Mouse (Mus musculus): ENCODE measurements at regions not wholly inside any gene's neighbourhood (a gene's known extent, or its start where the extent isn't known, plus 50 kb on each side); places are given as distances from the start of the nearest gene placed in this dataset.

GRCm38 (mm10) chr14:105542090-105542485, 283.7 kb downstream of the Ndfip2 start:
- Histone ChIP-seq H3K9me3 (replicated peaks; ENCODE audit: control insufficient read depth, insufficient read depth, low read length, poor library complexity, severe bottlenecking) (no peaks in the 10 kb centered on the region), H3K4me1 (ENCODE audit: control insufficient read depth, insufficient read depth, low read length) (no peaks in the 10 kb centered on the region), H3K9ac (ENCODE audit: low read depth, poor library complexity, severe bottlenecking) (no peak overlapping the region), H3K27me3 (ENCODE audit: control insufficient read depth, insufficient read depth, low read length, poor library complexity, severe bottlenecking) (no peaks in the 10 kb centered on the region; the same call in 1 of the 2 replicates), H3K4me3 (ENCODE audit: low read depth, low read length) (no peak overlapping the region), H3K36me3 (ENCODE audit: control insufficient read depth, insufficient read depth, low read length, poor library complexity, severe bottlenecking) (no peaks in the 10 kb centered on the region), H3K27ac (ENCODE audit: insufficient read depth, low read length) (no peak overlapping the region)
- TF ChIP-seq EP300 (IDR thresholded peaks at IDR 0.05; ENCODE audit: insufficient read depth, low read depth, low read length) (no peak), POLR2A (IDR thresholded peaks at IDR 0.05; ENCODE audit: insufficient read depth, low read length) (no peak), CTCF (IDR thresholded peaks at IDR 0.05; ENCODE audit: low read depth, low read length) (no peak)

- Histone ChIP-seq H3K4me1 (ENCODE audit: control insufficient read depth, insufficient read depth, low read length) (no peaks in the 10 kb centered on the region), H3K9me3 (replicated peaks; ENCODE audit: control insufficient read depth, insufficient read depth, low read length, poor library complexity, severe bottlenecking) (no peaks in the 10 kb centered on the region; the same call in 1 of the 2 replicates), H3K36me3 (ENCODE audit: control insufficient read depth, insufficient read depth, low read length, poor library complexity, severe bottlenecking) (no peaks in the 10 kb centered on the region), H3K9ac (ENCODE audit: low read depth, poor library complexity, severe bottlenecking) (no peak overlapping the region), H3K27ac (ENCODE audit: insufficient read depth, low read length) (no peak overlapping the region), H3K4me3 (ENCODE audit: low read depth, low read length) (no peak overlapping the region), H3K27me3 (ENCODE audit: control insufficient read depth, insufficient read depth, low read length, poor library complexity, severe bottlenecking) (no peaks in the 10 kb centered on the region)
- no peak for TF ChIP-seq CTCF (IDR thresholded peaks at IDR 0.05; ENCODE audit: low read depth, low read length)
- no peak for TF ChIP-seq EP300 (IDR thresholded peaks at IDR 0.05; ENCODE audit: insufficient read depth, low read depth, low read length)
- no peak for TF ChIP-seq POLR2A (IDR thresholded peaks at IDR 0.05; ENCODE audit: insufficient read depth, low read length)
Measured at GRCm38 (mm10) chr14:105532168-105532745, 273.9 kb downstream of the Ndfip2 start.

- TF ChIP-seq POLR2A (IDR thresholded peaks at IDR 0.05; ENCODE audit: insufficient read depth, low read length) (no peak), EP300 (IDR thresholded peaks at IDR 0.05; ENCODE audit: insufficient read depth, low read depth, low read length) (no peak), CTCF (IDR thresholded peaks at IDR 0.05; ENCODE audit: low read depth, low read length) (no peak)
- no peak overlapping the region for H3K27ac ChIP-seq (ENCODE audit: insufficient read depth, low read length)
- no peaks in the 10 kb centered on the region for H3K36me3 ChIP-seq (ENCODE audit: control insufficient read depth, insufficient read depth, low read length, poor library complexity, severe bottlenecking)
- H3K9ac ChIP-seq (ENCODE audit: low read depth, poor library complexity, severe bottlenecking): no peak overlapping the region
- H3K4me3 ChIP-seq (ENCODE audit: low read depth, low read length): no peak overlapping the region
- no peaks in the 10 kb centered on the region for H3K4me1 ChIP-seq (ENCODE audit: control insufficient read depth, insufficient read depth, low read length)
- no peaks in the 10 kb centered on the region for H3K9me3 ChIP-seq (replicated peaks; ENCODE audit: control insufficient read depth, insufficient read depth, low read length, poor library complexity, severe bottlenecking)
- no peaks in the 10 kb centered on the region for H3K27me3 ChIP-seq (ENCODE audit: control insufficient read depth, insufficient read depth, low read length, poor library complexity, severe bottlenecking)
Measured at GRCm38 (mm10) chr14:105528107-105528506, 269.7 kb downstream of the Ndfip2 start.

GRCm38 (mm10) chr14:105523849-105524248, 265.5 kb downstream of the Ndfip2 start:
- no peak overlapping the region for H3K27ac ChIP-seq (ENCODE audit: insufficient read depth, low read length)
- no peak for TF ChIP-seq CTCF (IDR thresholded peaks at IDR 0.05; ENCODE audit: low read depth, low read length)
- no peaks in the 10 kb centered on the region for H3K27me3 ChIP-seq (ENCODE audit: control insufficient read depth, insufficient read depth, low read length, poor library complexity, severe bottlenecking)
- H3K36me3 ChIP-seq (ENCODE audit: control insufficient read depth, insufficient read depth, low read length, poor library complexity, severe bottlenecking): no peaks in the 10 kb centered on the region
- H3K4me1 ChIP-seq (ENCODE audit: control insufficient read depth, insufficient read depth, low read length): no peaks in the 10 kb centered on the region
- H3K9me3 ChIP-seq (replicated peaks; ENCODE audit: control insufficient read depth, insufficient read depth, low read length, poor library complexity, severe bottlenecking): no peaks in the 10 kb centered on the region
- H3K9ac ChIP-seq (ENCODE audit: low read depth, poor library complexity, severe bottlenecking): no peak overlapping the region
- H3K4me3 ChIP-seq (ENCODE audit: low read depth, low read length): no peak overlapping the region

- H3K36me3 ChIP-seq (ENCODE audit: control insufficient read depth, insufficient read depth, low read length, poor library complexity, severe bottlenecking): no peaks in the 10 kb centered on the region
- TF ChIP-seq EP300 (IDR thresholded peaks at IDR 0.05; ENCODE audit: insufficient read depth, low read depth, low read length) (no peak), CTCF (IDR thresholded peaks at IDR 0.05; ENCODE audit: low read depth, low read length) (no peak), POLR2A (IDR thresholded peaks at IDR 0.05; ENCODE audit: insufficient read depth, low read length) (no peak)
Measured at GRCm38 (mm10) chr14:105522279-105522678, 263.9 kb downstream of the Ndfip2 start.

GRCm38 (mm10) chr14:105518706-105519105, 260.3 kb downstream of the Ndfip2 start:
- H3K4me1 ChIP-seq (ENCODE audit: control insufficient read depth, insufficient read depth, low read length): peaks cover 1% of the 10 kb centered on the region
- H3K9me3 ChIP-seq (replicated peaks; ENCODE audit: control insufficient read depth, insufficient read depth, low read length, poor library complexity, severe bottlenecking): no peaks in the 10 kb centered on the region; the same call in 1 of the 2 replicates
- no peak overlapping the region for H3K27ac ChIP-seq (ENCODE audit: insufficient read depth, low read length)
- TF ChIP-seq EP300 (IDR thresholded peaks at IDR 0.05; ENCODE audit: insufficient read depth, low read depth, low read length) (no peak), CTCF (IDR thresholded peaks at IDR 0.05; ENCODE audit: low read depth, low read length) (no peak), POLR2A (IDR thresholded peaks at IDR 0.05; ENCODE audit: insufficient read depth, low read length) (no peak)
- H3K9ac ChIP-seq (ENCODE audit: low read depth, poor library complexity, severe bottlenecking): no peak overlapping the region
- H3K27me3 ChIP-seq (ENCODE audit: control insufficient read depth, insufficient read depth, low read length, poor library complexity, severe bottlenecking): no peaks in the 10 kb centered on the region; the same call in 1 of the 2 replicates
- H3K4me3 ChIP-seq (ENCODE audit: low read depth, low read length): no peak overlapping the region
- no peaks in the 10 kb centered on the region for H3K36me3 ChIP-seq (ENCODE audit: control insufficient read depth, insufficient read depth, low read length, poor library complexity, severe bottlenecking)

More at GRCm38 (mm10) chr14:105522279-105522678, 263.9 kb downstream of the Ndfip2 start:
- H3K9ac ChIP-seq (ENCODE audit: low read depth, poor library complexity, severe bottlenecking): no peak overlapping the region
- no peak overlapping the region for H3K27ac ChIP-seq (ENCODE audit: insufficient read depth, low read length)
- H3K4me1 ChIP-seq (ENCODE audit: control insufficient read depth, insufficient read depth, low read length): peaks cover 1% of the 10 kb centered on the region
- no peaks in the 10 kb centered on the region; the same call in 1 of the 2 replicates for H3K27me3 ChIP-seq (ENCODE audit: control insufficient read depth, insufficient read depth, low read length, poor library complexity, severe bottlenecking)
- no peak overlapping the region for H3K4me3 ChIP-seq (ENCODE audit: low read depth, low read length)
- no peaks in the 10 kb centered on the region; the same call in 1 of the 2 replicates for H3K9me3 ChIP-seq (replicated peaks; ENCODE audit: control insufficient read depth, insufficient read depth, low read length, poor library complexity, severe bottlenecking)
